Mouse (Mus musculus) lung, adult 2 months (tissue): ENCODE measurements at regions not wholly inside any gene's neighbourhood (a gene's known extent, or its start where the extent isn't known, plus 50 kb on each side); places are given as distances from the start of the nearest gene placed in this dataset.

Experiments used
- DNase-seq: peaks from one replicate; pipeline ENCODE4 v3.0.0; 2022
- H3K4me1 ChIP-seq: fragments of 200-500 bp; 2 replicates; pipeline ENCODE4 v1.6.1; 2011; ENCODE audit warnings: low read length; ENCODE audit not compliant: control insufficient read depth, insufficient read depth
- H3K4me3 ChIP-seq: fragments of 200-500 bp; replicated peaks from 2 replicates; pipeline ENCODE3; 2011; ENCODE audit warnings: low read depth, mild to moderate bottlenecking, control low read depth, low read length; ENCODE audit errors: extremely low read depth
- CTCF ChIP-seq: fragments of 200-500 bp; IDR thresholded peaks from 2 replicates; pipeline ENCODE4 v1.5.1; 2011; ENCODE audit warnings: mild to moderate bottlenecking, low read length, control low read depth; ENCODE audit not compliant: insufficient read depth
- POLR2A ChIP-seq: fragments of 200-500 bp; IDR thresholded peaks from 2 replicates; pipeline ENCODE4 v1.6.1; 2011; ENCODE audit warnings: low read depth, mild to moderate bottlenecking, control low read depth, low read length, borderline replicate concordance; ENCODE audit errors: extremely low read depth
- WGBS: fragments of 180-500 bp; shearing (Covaris S2); methylation state at CpG from one replicate; pipeline ENCODE4 v1.1.7; 2018; 5-methylcytosine and 5-hydroxymethylcytosine counted together

- Histone ChIP-seq H3K4me1 (no peaks in the 10 kb centered on the region), H3K4me3 (no peak overlapping the region)
- TF ChIP-seq CTCF, result no peak
- no peak for TF ChIP-seq POLR2A
- no peak for DNase-seq
- 62% methylated on average over 12 of the region's 12 CpGs for WGBS
These were observed 111.5 kb upstream of the Tmem150c start for GRCm38 (mm10) chr5:100270841-100271686.

- Histone ChIP-seq H3K4me1 (no peaks in the 10 kb centered on the region), H3K4me3 (no peak overlapping the region)
- DNase-seq, result no peak
- TF ChIP-seq POLR2A, result no peak
- 67% methylated on average over 8 of the region's 8 CpGs for WGBS
These were observed 108.7 kb upstream of the Tmem150c start for GRCm38 (mm10) chr5:100268111-100268878.

GRCm38 (mm10) chr5:100266671-100267510 lies 107.3 kb upstream of the Tmem150c start:
- no peaks in the 10 kb centered on the region for H3K4me1 ChIP-seq
- TF ChIP-seq POLR2A, result no peak
- TF ChIP-seq CTCF, result no peak
- H3K4me3 ChIP-seq, result no peak overlapping the region
- WGBS, result 50% methylated on average over 17 of the region's 17 CpGs
- no peak for DNase-seq

- Histone ChIP-seq H3K4me3 (no peak overlapping the region), H3K4me1 (no peaks in the 10 kb centered on the region)
- DNase-seq, result no peak
- no peak for TF ChIP-seq CTCF
- TF ChIP-seq POLR2A, result no peak
- WGBS, result 47% methylated on average over 8 of the region's 8 CpGs
These were observed 100.4 kb upstream of the Tmem150c start for GRCm38 (mm10) chr5:100259803-100260693.

- Histone ChIP-seq H3K4me1 (no peaks in the 10 kb centered on the region), H3K4me3 (no peak overlapping the region)
- WGBS, result 52% methylated on average over 12 of the region's 12 CpGs
- no peak for TF ChIP-seq CTCF
- TF ChIP-seq POLR2A, result no peak
- no peak for DNase-seq
These were observed 99.5 kb upstream of the Tmem150c start for GRCm38 (mm10) chr5:100258952-100259710.

- no peak for DNase-seq
- TF ChIP-seq CTCF, result no peak
- no peak overlapping the region for H3K4me3 ChIP-seq
- WGBS, result 75% methylated on average over 9 of the region's 9 CpGs
- H3K4me1 ChIP-seq, result no peaks in the 10 kb centered on the region
These were observed 95.7 kb upstream of the Tmem150c start for GRCm38 (mm10) chr5:100255276-100255675.

- WGBS, result 93% methylated on average over 6 of the region's 6 CpGs
These were observed 92.4 kb upstream of the Tmem150c start for GRCm38 (mm10) chr5:100252036-100252435.

GRCm38 (mm10) chr5:100249757-100250156 lies 90.1 kb upstream of the Tmem150c start:
- WGBS, result 47% methylated on average over 3 of the region's 3 CpGs
- no peaks in the 10 kb centered on the region for H3K4me1 ChIP-seq
- H3K4me3 ChIP-seq, result no peak overlapping the region
- TF ChIP-seq CTCF, result peak; percentile 61
- no peak for TF ChIP-seq POLR2A
- peak; percentile 16 for DNase-seq

More at GRCm38 (mm10) chr5:100252036-100252435, 92.4 kb upstream of the Tmem150c start:
- DNase-seq, result no peak
- Histone ChIP-seq H3K4me1 (no peaks in the 10 kb centered on the region), H3K4me3 (no peak overlapping the region)
- TF ChIP-seq CTCF (no peak), POLR2A (no peak)
